Mouse (Mus musculus) ES-E14 (cell line): ENCODE data around the gene Jund. TPM values are rescaled to one million over a fixed set of nuclear protein-coding genes. Genes with fewer than 3 reads are reported as not detected.
A peak's percentile ranks its signal among the peaks of the same experiment; 100 is the strongest.

Source experiments
- DNase-seq: peaks from one replicate; pipeline ENCODE4 v3.0.0-alpha.2; 2013; ENCODE audit warnings: low read depth, low spot score
- H3K27ac ChIP-seq: 2 replicates; pipeline ENCODE4 v1.5.1; 2012; ENCODE audit warnings: low read depth, mild to moderate bottlenecking, low read length, moderate library complexity, mixed read lengths; ENCODE audit not compliant: poor library complexity, insufficient read depth, severe bottlenecking
- H3K36me3 ChIP-seq: 2 replicates; pipeline ENCODE4 v1.6.1; 2012; ENCODE audit warnings: mild to moderate bottlenecking, low read length, moderate library complexity, mixed read lengths; ENCODE audit not compliant: control insufficient read depth, poor library complexity, insufficient read depth, severe bottlenecking
- H3K4me1 ChIP-seq, 2 experiments: fragments of 150-350 bp in 1 of 2; sonication (generic) in 1 of 2; 2 replicates each; pipeline ENCODE4 v1.6.1; 2012; ENCODE audit warnings: low read length in 2 of 2, mild to moderate bottlenecking in 1 of 2, mixed read lengths in 1 of 2; ENCODE audit not compliant: control insufficient read depth in 2 of 2, insufficient read depth in 2 of 2, poor library complexity in 1 of 2
- H3K4me3 ChIP-seq, 2 experiments: fragments of 150-350 bp in 1 of 2; sonication (generic) in 1 of 2; 2 replicates each; pipeline ENCODE4 v1.5.1; 2012; ENCODE audit warnings: low read length in 2 of 2, low read depth in 1 of 2, mild to moderate bottlenecking in 1 of 2, mixed read lengths in 1 of 2; ENCODE audit not compliant: insufficient read depth in 1 of 2, poor library complexity in 1 of 2, severe bottlenecking in 1 of 2
- H3K9ac ChIP-seq: 2 replicates; pipeline ENCODE4 v1.6.1; 2012; ENCODE audit warnings: low read depth, mild to moderate bottlenecking, low read length, mixed read lengths; ENCODE audit not compliant: poor library complexity, insufficient read depth, severe bottlenecking
- H3K9me3 ChIP-seq: fragments of 150-350 bp; sonication (generic); 2 replicates; pipeline ENCODE4 v1.6.1; 2012; ENCODE audit warnings: low read depth, mild to moderate bottlenecking, low read length; ENCODE audit not compliant: control insufficient read depth, insufficient read depth
- CHD2 ChIP-seq: IDR thresholded peaks from 2 replicates; pipeline ENCODE4 v1.6.1; 2014; ENCODE audit warnings: mild to moderate bottlenecking, low read depth, low read length, inconsistent platforms
- HCFC1 ChIP-seq: IDR thresholded peaks from 2 replicates; pipeline ENCODE4 v1.6.1; 2012; ENCODE audit warnings: low read length, inconsistent platforms, borderline replicate concordance; ENCODE audit not compliant: insufficient read depth
- MAFK ChIP-seq: IDR thresholded peaks from 2 replicates; pipeline ENCODE4 v1.6.1; 2014; ENCODE audit warnings: mild to moderate bottlenecking, low read depth, low read length, inconsistent platforms; ENCODE audit not compliant: insufficient read depth
- ZC3H11A ChIP-seq: IDR thresholded peaks from 2 replicates; pipeline ENCODE4 v1.6.1; 2012; ENCODE audit warnings: low read depth, mild to moderate bottlenecking, inconsistent platforms, low read length, borderline replicate concordance
- ZNF384 ChIP-seq: IDR thresholded peaks from 2 replicates; pipeline ENCODE4 v1.6.1; 2012; ENCODE audit warnings: low read depth, low read length, inconsistent platforms
- in situ Hi-C, 2 experiments: fragments of 600-800 bp; cut with MboI; formaldehyde crosslinking; loops; one replicate each; pipeline ENCODE4 v1.15.1; 2025; ENCODE audit warnings: low sequenced_read_pairs in 2 of 2, inconsistent platforms in 1 of 2; ENCODE audit not compliant: unreplicated experiment in 2 of 2
- total RNA-seq: library from RNA; depleted of rRNA; stranded (reverse); fragments of 300-350 nt; gene quantifications from 2 replicates; pipeline ENCODE4 v1.2.3, GENCODE M21; 2012

The Jund gene
- total RNA-seq, 1 experiment: 60.1 TPM

DNA sequence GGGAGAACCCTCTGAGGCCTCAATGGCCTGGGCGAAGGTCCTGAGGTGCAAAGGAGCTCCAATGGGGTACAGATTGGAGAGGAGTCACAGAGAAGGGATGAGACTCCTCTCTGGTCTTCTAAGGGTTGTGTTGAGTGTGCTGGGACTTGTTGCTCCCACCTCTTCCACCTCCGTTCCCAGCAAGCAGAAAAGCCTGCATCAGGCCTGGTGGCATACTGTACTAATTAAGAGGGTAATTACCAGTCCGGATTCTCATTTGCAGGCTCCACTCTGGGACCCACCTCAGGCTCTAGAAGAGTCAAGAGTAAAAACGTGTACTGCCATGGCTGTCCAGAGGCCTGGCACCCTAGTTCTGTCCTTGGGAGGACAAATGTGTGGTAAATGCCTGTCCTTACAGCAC, 1.8 kb upstream of the Jund start:
- Histone ChIP-seq H3K9me3 (no peaks in the 10 kb centered on the region), H3K36me3 (no peaks in the 10 kb centered on the region), H3K9ac (peak overlapping the region; percentile 61; the same call in 1 of the 2 replicates), H3K27ac (peak overlapping the region; percentile 72), H3K4me3 (peak overlapping the region in 1 of 2 experiments; percentile 17; a peak in 1 of 4 replicates), H3K4me1 (peaks cover 7 to 31% of the 10 kb centered on the region in 2 experiments; a peak in 3 of 4 replicates)
- TF ChIP-seq ZC3H11A (no peak), CHD2 (no peak), MAFK (no peak), HCFC1 (no peak), ZNF384 (no peak)
- in situ Hi-C loops: no loop called here
- no peak for DNase-seq

DNA sequence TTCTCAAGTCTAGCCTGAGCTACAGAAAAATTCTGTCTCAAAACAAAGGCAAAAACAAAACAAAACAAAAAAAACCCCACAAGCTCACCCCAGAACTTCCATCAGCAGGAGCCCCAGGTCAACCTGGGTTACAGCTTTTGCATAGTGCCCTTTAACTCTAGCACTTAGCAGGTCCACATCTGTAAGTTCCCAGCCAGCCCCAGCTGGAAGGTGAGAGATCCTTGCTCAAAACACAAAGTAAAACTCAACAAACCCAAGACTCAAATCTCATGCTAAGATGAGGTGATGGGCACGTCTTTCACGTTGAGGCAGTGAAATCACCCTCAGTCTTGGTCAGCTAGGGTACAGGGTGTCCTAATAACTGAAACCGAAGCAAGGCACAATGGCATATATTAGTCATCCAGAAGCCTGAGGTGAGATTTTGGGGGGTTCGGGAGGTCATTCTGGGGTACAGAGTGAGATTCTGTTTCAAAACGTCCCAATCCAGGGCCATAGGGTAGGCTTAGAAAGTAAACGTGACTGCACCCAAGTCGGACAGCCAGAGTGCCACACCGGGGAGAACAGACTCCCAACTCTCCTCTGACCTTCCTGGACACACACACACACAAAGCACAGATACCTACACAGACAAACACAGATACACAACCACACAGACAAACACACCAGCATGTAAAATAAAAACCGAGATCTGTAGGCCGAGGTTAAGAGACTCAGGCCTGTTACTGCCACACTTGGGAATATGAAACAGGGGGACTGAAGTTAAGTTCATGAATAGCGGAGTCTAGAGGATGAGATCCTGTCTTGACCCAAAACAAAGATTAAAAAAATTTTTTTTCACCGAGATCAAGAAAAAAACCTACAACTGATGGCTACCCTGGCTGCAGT, 1.1 kb upstream of the Jund start:
- no peaks in the 10 kb centered on the region for H3K9me3 ChIP-seq
- no peak for TF ChIP-seq HCFC1
- TF ChIP-seq ZNF384: 0 out of 2 replicates have a peak, but pooled peaks have one; percentile 30
- no peaks in the 10 kb centered on the region for H3K36me3 ChIP-seq
- H3K4me1 ChIP-seq: peaks cover 3 to 27% of the 10 kb centered on the region in 2 experiments; a peak in 3 of 4 replicates
- peak overlapping the region in 1 of 2 experiments; percentile 75; a peak in 1 of 4 replicates for H3K4me3 ChIP-seq
- in situ Hi-C loops: no loop called here
- peak overlapping the region; percentile 20; the same call in 1 of the 2 replicates for H3K27ac ChIP-seq
- DNase-seq: no peak
- peak overlapping the region; percentile 18; the same call in 1 of the 2 replicates for H3K9ac ChIP-seq

DNA sequence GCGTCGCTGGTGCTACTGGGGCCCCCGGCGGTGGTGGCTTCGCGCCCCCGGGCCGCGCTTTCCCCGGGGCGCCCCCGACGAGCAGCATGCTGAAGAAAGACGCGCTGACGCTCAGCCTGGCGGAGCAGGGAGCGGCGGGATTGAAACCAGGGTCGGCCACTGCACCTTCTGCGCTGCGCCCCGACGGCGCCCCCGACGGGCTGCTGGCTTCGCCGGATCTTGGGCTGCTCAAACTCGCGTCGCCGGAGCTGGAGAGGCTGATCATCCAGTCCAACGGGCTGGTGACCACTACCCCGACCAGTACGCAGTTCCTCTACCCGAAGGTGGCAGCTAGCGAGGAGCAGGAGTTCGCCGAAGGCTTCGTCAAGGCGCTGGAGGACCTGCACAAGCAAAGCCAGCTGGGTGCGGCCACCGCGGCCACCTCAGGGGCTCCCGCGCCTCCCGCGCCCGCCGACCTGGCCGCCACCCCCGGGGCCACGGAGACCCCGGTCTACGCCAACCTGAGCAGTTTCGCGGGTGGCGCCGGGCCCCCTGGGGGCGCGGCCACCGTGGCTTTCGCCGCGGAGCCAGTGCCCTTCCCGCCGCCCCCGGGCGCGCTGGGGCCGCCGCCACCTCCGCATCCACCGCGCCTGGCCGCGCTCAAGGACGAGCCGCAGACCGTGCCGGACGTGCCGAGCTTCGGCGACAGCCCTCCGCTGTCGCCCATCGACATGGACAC, 526 bp downstream of the Jund start:
- H3K27ac ChIP-seq: peak overlapping the region; percentile 75
- no peaks in the 10 kb centered on the region for H3K36me3 ChIP-seq
- H3K4me3 ChIP-seq: peak overlapping the region; percentile 81 to 89
- peaks cover 3 to 18% of the 10 kb centered on the region in 2 experiments; a peak in 3 of 4 replicates for H3K4me1 ChIP-seq
- TF ChIP-seq MAFK: no peak
- TF ChIP-seq ZNF384: no peak
- TF ChIP-seq ZC3H11A: no peak
- TF ChIP-seq CHD2: no peak
- TF ChIP-seq HCFC1: no peak
- peak overlapping the region; percentile 97 for H3K9ac ChIP-seq
- DNase-seq: no peak
- no peaks in the 10 kb centered on the region for H3K9me3 ChIP-seq
- in situ Hi-C loops: no loop called here

DNA sequence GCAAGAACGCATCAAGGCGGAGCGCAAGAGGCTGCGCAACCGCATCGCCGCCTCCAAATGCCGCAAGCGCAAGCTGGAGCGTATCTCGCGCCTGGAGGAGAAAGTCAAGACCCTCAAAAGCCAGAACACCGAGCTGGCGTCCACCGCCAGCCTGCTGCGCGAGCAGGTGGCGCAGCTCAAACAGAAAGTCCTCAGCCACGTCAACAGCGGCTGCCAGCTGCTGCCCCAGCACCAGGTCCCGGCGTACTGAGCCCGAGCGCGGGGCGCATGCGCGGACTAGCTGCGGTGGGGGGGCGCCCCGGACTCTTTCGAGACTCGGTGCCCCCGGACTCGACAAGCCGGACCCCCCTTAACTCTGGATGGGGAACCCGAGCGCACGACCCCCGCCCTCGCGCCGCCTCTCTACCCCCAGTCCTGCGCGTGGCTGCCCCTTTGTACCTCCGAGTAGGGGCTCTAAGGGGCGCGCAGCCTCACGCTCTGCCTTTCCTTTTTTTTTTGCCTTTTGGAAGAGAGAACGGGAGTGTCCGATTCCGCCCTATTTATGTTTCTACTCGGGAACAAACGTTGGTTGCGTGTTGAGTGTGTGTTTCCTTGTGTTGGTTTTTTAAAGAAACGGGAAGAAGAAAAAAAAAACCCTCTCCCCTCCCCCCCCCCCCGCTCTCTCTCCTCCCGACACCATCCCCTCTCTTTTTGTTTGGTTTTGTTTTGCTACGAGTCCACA, 1.2 kb downstream of the Jund start:
- Histone ChIP-seq H3K4me1 (peaks cover 3 to 16% of the 10 kb centered on the region in 2 experiments; a peak in 3 of 4 replicates), H3K27ac (peak overlapping the region; percentile 75), H3K36me3 (no peaks in the 10 kb centered on the region), H3K9me3 (no peaks in the 10 kb centered on the region), H3K4me3 (peak overlapping the region; percentile 81 to 89), H3K9ac (peak overlapping the region; percentile 97)
- no peak for DNase-seq
- in situ Hi-C loops: no loop called here
- TF ChIP-seq ZNF384: peak; percentile 51; the same call in 1 of the 2 replicates
- no peak for TF ChIP-seq MAFK
